In the genomic region with DNA sequence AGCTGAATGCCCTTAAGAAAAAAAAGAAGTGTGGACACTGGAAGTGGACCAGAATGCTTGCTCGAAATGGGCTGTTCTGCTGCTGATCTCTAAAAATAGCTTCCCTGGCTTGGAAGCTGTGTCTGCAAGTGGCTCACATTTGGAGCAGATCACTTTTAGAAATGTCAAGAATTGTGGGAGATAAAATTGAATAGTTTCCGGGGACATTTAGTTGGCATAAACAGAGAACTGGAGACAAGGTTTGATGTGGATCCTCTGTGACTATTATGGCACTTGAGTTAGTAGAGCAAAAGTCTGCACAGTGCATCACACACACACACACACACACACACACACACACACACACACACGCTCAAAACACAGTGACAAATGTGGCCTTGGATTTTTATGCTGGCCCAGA, we compare ENCODE assay signal across 11 mouse cellular contexts. TPM values are rescaled to one million over a fixed set of nuclear protein-coding genes. Genes with fewer than 3 reads are reported as not detected.
A peak's percentile ranks its signal among the peaks of the same experiment; 100 is the strongest.
DNase-seq lines count a peak whose midpoint lies in the region; ATAC-seq lines count a peak whose summit lies in the region.
"Had no signal": no experiment of that assay in that cellular context is flagged by ENCODE, and none has a peak within 500 bp of the region (broad histone marks: within the 10 kb centered on the region; RNA-seq: fewer than 3 reads in every experiment).

No protein-coding gene starts in this region.

- H3K4me3 ChIP-seq in brown adipose tissue, adult 24 weeks (ENCODE audit: insufficient read depth, low read depth, low read length) = no peak overlapping the region
- no peak overlapping the region for H3K4me3 ChIP-seq in heart, embryonic 11.5 days (ENCODE audit: low read depth, low read length)
- H3K4me3 ChIP-seq: hindbrain, embryonic 13.5 days; neural tube, embryonic 12.5 days had no signal

- H3K36me3 ChIP-seq in heart, embryonic 11.5 days (ENCODE audit: control insufficient read depth, insufficient read depth, low read length) = no peaks in the 10 kb centered on the region
- H3K36me3 ChIP-seq: hindbrain, embryonic 13.5 days; neural tube, embryonic 12.5 days had no signal

- H3K4me1 ChIP-seq in brown adipose tissue, adult 24 weeks (ENCODE audit: control insufficient read depth, insufficient read depth, insufficient read length, low read length) = peaks cover 6% of the 10 kb centered on the region
- peaks cover 10% of the 10 kb centered on the region for H3K4me1 ChIP-seq in heart, embryonic 11.5 days (ENCODE audit: control insufficient read depth, insufficient read depth, low read length)
- H3K4me1 ChIP-seq: hindbrain, embryonic 13.5 days; neural tube, embryonic 12.5 days had no signal

- H3K4me2 ChIP-seq in heart, embryonic 11.5 days = no peak overlapping the region
- H3K4me2 ChIP-seq: hindbrain, embryonic 13.5 days; neural tube, embryonic 12.5 days had no signal

- H3K27me3 ChIP-seq in heart, embryonic 11.5 days (ENCODE audit: control insufficient read depth, insufficient read depth, low read length) = no peaks in the 10 kb centered on the region
- H3K27me3 ChIP-seq: hindbrain, embryonic 13.5 days; neural tube, embryonic 12.5 days had no signal

- DNase-seq in kidney, postnatal 10 days = peak; percentile 26
- DNase-seq in kidney, adult 8-10 months = no peak
- peak; percentile 54 for DNase-seq in lung, postnatal 25 days (ENCODE audit: low spot score)
- DNase-seq in retina, postnatal 1 day = no peak
- no peak for DNase-seq in urinary bladder, adult 18-20 months (ENCODE audit: low spot score in 2 of 2)
- no peak for DNase-seq in layer of hippocampus, postnatal 14 days (ENCODE audit: low spot score in 2 of 2)
- DNase-seq: layer of hippocampus, postnatal 36 days had no signal

- peak overlapping the region; percentile 75 for H3K27ac ChIP-seq in brown adipose tissue, adult 24 weeks (replicated peaks; ENCODE audit: low read depth, low read length)
- H3K27ac ChIP-seq in heart, embryonic 11.5 days (ENCODE audit: low read depth, low read length) = peak overlapping the region; percentile 54
- H3K27ac ChIP-seq: hindbrain, embryonic 13.5 days; neural tube, embryonic 12.5 days had no signal

- no peaks in the 10 kb centered on the region for H3K9me3 ChIP-seq in heart, embryonic 11.5 days (replicated peaks; ENCODE audit: control insufficient read depth, low read length)
- H3K9me3 ChIP-seq: hindbrain, embryonic 13.5 days; neural tube, embryonic 12.5 days had no signal

- H3K9ac ChIP-seq in heart, embryonic 11.5 days (ENCODE audit: low read depth, low read length) = no peak overlapping the region
- H3K9ac ChIP-seq: hindbrain, embryonic 13.5 days; neural tube, embryonic 12.5 days had no signal

- WGBS in heart, embryonic 11.5 days (ENCODE audit: insufficient replicate concordance) = 45% methylated on average over 3 of the region's 3 CpGs

- no peak for ATAC-seq in heart, embryonic 11.5 days (replicated peaks; ENCODE audit: insufficient number of reproducible peaks, low FRiP score, low TSS enrichment)

RNA-seq across cellular contexts. Expression of gene Nabp1, which starts 36.8 kb away (rescaled TPM):
- 127 and 132 TPM in 2 replicates for polyA plus RNA-seq in brown adipose tissue, adult 24 weeks (2012; ENCODE audit: insufficient read depth, insufficient read length, missing spikeins)
- 14.0 and 15.9 TPM in 2 replicates for polyA plus RNA-seq in heart, embryonic 11.5 days (2014; fragmentation: Nextera tagmentation; extraction: Ambion mirVana)
- total RNA-seq in layer of hippocampus, postnatal 14 days (2021) = 10 to 100 TPM; 17.4 to 24.5 TPM

Comparison
In these comparisons a context has a peak if more than half of its experiments do, and no peak if none do; other contexts are left out.
1. DNase-seq: peak in kidney, postnatal 10 days (single experiment) and lung, postnatal 25 days (single experiment); none in kidney, adult 8-10 months (0 of 2), retina, postnatal 1 day (single experiment), urinary bladder, adult 18-20 months (0 of 2) and layer of hippocampus, postnatal 14 days (0 of 2).